Mouse (Mus musculus) kidney, adult 18-20 months (tissue): Measurements from ENCODE around the gene Olfr1349.

Experiments used
- DNase-seq: peaks from one replicate; pipeline ENCODE4 v3.0.0; 2021

Gene Olfr1349

DNA sequence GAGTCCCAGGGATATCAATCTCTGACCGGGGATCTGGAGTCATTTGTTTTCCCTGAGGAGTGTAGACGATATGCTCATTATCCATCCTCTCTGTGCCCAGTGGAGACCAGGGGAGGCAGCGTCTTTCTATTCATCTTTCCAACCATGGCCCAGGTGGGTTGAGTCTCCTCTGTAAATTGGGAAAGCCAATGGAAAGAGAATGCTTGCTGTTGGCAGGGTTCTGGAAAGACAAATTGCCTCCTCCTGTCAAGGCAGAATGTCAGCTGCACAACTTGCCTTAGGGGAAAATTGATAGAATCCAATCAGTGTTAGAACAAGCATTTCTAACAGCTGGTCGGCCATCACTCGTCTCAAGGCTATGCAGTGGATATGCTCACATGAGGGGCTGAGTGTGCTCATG lies at the start of gene Olfr1349:
Gene Olfr1349, minus strand, starts transcription at position 101 of the 400 bp plus-strand sequence.
- no peak for DNase-seq

DNA sequence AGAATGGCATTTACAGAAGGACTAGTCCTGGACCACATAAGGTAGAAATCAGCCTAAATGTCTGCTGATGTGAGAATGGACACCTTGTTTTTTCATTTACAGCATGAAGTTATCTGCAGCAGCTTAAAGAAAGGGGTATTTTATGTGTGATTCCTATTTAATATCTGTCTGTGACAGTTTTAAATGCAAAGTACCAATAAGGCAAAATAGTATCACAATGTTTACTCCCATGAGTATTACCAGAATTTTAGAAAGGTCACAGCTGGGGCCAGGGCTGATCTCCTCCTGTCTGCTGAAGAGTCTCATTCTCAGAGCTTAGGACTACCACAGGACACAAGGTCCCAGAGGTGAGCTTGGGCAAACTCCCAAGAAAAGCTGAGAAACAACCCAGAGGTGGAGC lies 41.8 kb upstream of the Olfr1349 start, which contains the start of gene Olfr1350:
Gene Olfr1350, plus strand, starts transcription at position 301 of the 400 bp plus-strand sequence.
- DNase-seq, result no peak

DNA sequence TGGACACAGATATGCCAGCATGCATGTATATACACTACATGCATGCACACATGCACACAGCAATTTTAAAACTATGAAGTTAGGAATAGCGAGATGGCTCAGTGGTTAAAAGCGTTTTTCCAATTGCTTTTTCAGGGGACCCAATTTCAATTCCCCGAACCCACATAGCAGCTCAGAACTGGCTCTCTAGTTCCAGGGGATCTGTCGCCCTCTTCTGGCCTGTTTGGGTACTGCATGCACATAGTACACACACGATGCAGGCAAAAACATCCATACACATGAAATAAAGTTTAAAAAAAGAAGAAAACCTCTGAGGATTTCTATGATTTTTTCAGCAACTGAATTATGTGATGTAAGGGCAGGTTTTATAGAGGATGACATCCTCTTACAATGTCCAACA lies 3.4 kb upstream of the Olfr1349 start:
- DNase-seq, result peak; percentile 33

DNA sequence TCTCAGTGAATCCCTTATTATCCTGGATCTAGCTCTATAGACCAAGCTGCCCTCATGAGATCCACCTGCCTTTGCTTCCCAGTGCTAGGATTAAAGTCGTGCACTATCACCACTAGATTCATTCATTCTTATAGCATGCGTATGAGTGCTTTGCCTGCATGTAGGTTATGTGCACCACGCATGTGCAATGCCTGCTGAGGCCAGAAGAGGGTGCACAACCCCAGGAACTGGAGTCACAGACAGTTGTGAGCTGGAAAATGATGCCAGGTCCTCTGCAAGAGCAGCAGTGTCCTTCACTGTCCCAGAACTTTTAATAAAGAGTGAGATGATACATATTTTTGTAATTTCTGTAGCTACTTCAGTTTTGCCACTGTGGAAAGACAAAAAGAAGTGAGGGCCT lies 2.3 kb upstream of the Olfr1349 start:
- no peak for DNase-seq

DNA sequence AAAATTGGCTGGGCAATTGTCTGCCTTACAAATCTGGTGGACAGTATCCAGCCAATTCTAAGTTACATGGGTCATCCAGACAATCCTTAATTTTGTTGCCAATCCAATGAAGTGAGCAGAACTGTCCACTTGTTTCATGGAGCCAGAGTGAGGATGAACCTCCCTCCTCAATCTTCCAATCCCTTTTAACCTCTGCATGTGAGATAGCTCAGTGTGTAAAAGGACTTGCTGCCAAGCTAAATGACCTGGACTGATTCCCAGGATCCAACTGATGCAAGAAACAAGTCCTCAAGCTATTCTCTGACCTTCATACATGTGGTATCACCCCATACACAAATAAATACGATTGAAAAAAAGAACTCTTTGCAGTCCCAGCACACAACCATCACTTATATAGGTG lies 1.1 kb downstream of the Olfr1349 start:
- no peak for DNase-seq

DNA sequence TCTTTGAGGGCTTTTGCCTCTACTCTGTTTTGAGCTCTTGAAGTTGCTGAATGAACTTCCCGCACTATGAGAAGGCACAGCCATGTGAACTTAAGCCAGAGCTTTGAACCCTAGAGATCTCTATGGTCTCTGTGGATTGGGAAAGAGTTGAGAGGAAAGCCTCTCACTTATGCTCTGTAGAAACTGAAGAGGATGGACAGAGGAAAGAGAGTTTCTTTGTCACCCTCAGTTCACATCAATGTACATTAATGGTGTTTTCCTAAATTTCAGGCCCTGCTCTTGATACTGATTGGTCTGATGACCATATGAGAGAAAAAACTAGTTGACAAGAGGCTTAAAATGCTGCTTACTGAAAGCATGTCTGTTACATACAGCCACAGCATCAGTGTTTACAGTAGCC lies 14.1 kb downstream of the Olfr1349 start, which contains the start of gene Olfr1348:
Gene Olfr1348, minus strand, starts transcription at position 101 of the 400 bp plus-strand sequence.
- DNase-seq, result no peak

DNA sequence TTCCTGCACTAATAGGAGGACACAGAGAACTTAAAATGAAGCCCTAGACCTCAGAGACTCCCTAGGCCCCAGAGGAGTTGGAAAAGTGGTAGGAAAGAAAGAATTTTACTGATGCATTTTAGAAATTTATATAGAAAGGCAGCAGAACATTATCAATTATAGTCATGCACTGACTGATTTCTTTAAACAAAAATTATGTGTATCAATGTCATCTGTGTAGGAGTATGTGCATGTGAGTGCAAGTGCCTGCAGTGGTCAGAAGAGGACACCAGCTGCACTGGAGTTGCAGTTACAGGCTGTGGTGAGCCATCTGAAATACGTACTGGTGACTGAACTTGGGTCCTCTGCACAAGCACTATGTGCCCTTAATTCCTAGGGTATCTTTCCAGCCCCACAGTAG lies 23.1 kb downstream of the Olfr1349 start, which contains the start of gene Olfr1347:
Gene Olfr1347, minus strand, starts transcription at position 101 of the 400 bp plus-strand sequence.
- no peak for DNase-seq

DNA sequence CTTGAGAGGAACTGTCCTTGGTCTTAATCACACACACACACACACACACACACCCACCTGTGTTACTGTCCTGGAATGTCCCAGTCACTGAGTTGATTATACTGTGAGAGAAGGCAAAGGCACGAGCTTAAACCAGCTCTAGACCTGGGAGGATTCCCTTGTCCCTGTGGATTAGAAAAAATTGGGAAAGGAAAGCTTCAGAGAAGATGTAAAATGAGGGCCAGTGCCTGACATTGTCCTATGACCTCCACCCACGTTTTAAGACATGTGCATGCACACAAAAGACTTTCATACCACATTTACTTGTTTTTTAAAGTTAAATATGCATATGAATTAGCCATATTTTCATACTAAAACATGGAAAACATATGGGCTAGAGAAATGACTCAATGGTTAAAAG lies 35.9 kb downstream of the Olfr1349 start, which contains the start of gene Olfr5:
Gene Olfr5, minus strand, starts transcription at position 101 of the 400 bp plus-strand sequence.
- no peak for DNase-seq

DNA sequence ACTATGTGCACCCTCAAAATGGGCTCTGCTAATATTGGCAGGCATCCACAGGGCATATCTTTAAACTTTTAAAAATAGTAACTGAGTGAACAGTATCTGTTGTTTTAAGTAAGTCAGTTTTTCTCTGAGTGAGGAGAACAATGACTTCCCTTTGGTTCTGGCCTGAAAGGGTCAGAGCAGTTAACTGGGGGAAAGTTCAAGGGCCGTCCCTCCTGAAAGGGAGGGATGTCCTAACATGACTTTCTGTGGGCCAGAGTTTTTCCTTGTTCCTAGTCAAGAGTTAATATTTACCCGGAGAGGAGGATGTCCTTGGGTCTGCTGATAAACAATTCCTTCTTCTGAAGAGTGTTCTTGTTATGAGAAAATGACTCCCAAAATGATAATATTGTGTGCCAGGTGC lies 45.1 kb downstream of the Olfr1349 start:
- DNase-seq, result peak; percentile 36

DNA sequence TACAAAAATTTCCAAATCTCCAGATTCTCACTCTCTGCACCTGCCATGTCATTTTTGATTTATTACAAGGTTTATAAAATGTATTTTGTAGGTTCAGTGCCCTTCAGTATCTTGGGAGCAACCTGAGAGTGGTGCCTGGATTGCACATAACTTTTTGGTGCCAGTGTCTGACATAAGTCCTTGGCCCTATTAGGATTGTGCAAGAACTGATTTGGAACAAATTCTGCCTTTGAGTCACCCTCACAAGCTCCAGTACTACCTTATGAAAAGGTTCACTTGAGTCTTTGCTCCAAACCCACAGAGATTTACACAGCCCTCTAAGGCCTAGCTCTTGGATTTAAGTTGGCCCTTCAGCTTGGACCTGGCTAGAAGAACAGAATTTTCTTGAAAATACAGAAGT lies 55.8 kb downstream of the Olfr1349 start, which contains the start of gene Olfr1346:
Gene Olfr1346, plus strand, starts transcription at position 151 of the 400 bp plus-strand sequence.
- no peak for DNase-seq
